Mouse (Mus musculus) left cerebral cortex, postnatal 25 days (tissue): ENCODE results near the gene Dexi. TPM values are rescaled to one million over a fixed set of nuclear protein-coding genes. Genes with fewer than 3 reads are reported as not detected.

Experiments
- DNase-seq, 2 experiments: peaks; one replicate each; pipeline ENCODE4 v3.0.0; 2022; ENCODE audit warnings: low spot score in 2 of 2, mixed read lengths in 1 of 2
- intact Hi-C: fragments of 180-260 bp; cut with DNase I; formaldehyde crosslinking; loops from one replicate; pipeline ENCODE4 v1.15.1; 2025
- total RNA-seq, 2 experiments: library from RNA; stranded (reverse); gene quantifications; 2 replicates each; pipeline ENCODE4 v1.2.3; 2021

The Dexi gene
- total RNA-seq, 2 experiments from 2014 or later: 59.5 to 64.8 TPM

DNA sequence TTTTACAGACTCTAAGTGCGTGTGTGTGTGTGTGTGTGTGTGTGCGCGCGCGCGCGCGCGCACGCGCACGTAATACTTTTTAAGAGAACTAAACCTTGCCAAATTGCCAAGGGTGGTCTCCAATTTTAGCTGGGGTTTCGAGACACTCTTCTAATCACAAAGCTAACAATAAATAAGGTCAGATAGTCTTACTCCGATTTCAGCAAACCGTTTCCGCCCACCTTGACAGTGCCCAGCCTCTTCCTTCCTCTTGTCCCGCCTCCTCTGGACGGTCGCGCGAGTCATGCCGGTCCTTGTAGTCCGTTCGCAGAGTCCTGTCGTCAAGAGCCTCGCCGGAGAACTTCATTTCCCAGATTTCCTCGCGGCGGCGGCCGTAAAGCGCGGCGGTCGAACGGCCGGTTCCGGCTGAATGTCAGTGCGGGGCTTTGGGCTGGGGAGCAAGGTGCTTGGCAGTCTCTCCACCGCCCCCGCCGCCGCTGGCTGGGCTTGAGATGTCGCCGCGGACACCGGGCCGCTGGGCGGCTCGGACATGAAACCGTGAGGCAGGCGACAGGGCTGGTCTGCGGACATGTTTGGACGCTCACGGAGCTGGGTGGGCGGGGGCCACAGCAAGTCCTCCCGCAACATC lies 2.3 kb upstream of the Dexi start, which contains the start of gene Clec16a:
Gene Clec16a, plus strand, starts transcription at position 345 of the 628 bp plus-strand sequence.
- DNase-seq: peak; percentile 96 to 98
- intact Hi-C loops: no loop called here

DNA sequence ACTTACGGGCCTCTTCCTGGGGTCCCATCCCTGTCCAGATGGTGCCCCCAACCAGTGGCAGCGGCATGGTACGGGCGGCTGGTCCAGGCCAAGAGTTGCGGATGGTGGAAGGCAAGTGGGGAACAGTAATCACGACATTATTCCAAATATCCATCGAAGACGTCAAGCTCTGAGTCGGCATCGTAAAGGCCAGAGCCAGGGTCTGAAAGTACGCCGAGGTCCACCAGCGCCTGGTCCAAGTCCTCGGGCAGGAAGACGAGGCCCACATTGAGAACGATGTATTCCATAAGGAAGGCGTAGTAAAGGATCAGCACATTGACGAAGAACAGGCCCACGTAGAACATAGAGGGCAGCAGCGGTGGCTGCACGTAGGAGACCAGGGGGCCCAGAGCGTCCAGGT lies 588 bp downstream of the Dexi start:
- DNase-seq: no peak
- intact Hi-C loops: no loop called here

DNA sequence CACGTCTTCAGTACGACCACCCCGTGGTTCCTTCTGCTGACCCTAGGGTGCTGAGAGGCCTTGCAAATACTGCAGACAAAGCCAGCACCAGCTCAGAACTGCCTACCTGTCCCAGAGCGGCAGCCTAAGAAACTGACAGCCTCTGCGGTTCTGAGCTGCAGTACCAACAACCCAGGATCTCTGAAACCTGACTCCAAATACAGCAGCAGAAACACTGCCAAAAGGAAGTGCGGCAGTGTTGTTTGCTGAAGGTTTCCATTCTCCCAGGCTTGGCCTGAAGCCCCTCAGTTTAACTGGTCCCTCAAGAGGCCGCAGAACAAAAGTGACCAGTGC lies 1.3 kb downstream of the Dexi start:
- intact Hi-C loops: no loop called here
- DNase-seq: peak in 1 of 2 experiments; percentile 47

DNA sequence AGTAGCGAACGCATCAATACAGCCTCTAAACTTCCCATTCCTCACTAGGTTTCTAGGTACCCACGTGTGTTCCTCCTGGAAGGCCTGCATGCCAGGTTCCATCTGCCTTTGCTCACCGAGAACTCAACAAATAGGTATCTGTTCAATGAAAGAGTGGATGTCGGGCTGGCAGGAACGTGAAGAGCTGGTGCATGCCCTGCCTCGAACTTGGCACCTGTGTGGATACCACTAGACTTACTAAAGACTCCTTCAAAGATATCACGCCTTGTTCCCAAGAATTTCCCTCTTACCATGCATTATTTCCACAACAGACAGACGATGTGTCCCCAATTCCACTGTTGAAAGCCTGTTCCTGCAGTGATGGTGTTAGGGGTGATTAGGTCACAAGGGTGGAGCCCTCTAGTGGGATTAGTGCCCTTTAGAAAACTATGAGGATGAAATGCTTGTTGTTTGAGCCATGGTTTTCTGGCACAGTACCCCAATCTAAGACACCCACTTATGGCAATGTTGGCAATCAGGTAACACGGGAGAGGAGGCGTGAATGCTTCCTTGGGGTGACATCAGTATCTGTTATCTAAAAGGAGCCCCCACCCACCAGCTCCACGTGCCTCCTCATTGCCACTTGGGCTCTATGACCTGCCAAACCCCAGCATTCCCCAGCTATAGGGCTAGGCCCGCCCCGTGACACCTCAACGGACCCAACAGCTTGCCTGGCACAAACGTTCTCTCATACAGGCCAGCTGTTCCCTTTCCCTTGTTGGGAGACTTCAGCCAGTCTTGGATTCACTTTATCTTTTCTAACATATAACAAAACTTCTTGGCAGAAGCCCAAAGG lies 1.9 kb downstream of the Dexi start:
- intact Hi-C loops: no loop called here
- DNase-seq: no peak

DNA sequence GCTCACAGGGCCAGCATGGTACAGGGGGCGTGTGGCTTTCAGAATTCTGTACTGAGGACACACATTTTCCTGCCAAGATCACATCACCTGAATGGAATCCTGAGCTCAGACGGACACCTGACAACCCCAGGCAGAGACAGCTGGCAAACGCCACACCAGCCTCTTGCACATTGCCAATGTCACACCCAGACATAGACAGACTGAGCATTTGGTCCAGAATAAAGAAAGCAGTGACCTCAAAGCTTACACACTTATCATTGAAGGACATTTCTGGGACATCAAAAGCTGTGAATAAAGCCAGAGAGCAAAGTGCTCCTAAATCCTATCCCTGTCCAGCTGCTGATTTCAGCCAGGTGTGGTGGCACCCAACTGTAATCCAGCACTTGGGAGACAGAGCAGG lies 5.9 kb downstream of the Dexi start:
- intact Hi-C loops: no loop called here
- DNase-seq: no peak

DNA sequence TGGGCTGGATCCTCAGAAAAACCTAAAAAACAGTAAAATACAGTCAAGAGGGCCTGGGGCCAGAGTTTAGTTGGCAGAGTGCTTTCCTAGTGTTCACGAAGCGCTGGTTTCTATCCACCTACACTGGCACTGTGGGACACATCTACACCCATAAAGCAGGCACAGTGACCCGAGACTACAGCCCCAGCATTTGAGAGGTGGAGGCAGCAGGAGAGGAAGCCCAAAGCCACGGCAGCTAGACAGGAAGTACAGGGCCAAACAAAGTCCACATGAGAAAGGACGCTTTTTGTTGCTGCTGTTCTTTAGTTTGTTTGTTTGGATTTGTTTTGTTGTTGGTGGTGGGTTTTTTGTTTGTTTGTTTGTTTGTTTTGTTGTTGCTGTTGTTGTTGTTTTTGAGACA lies 6.5 kb downstream of the Dexi start:
- DNase-seq: no peak
- intact Hi-C loops: no loop called here

DNA sequence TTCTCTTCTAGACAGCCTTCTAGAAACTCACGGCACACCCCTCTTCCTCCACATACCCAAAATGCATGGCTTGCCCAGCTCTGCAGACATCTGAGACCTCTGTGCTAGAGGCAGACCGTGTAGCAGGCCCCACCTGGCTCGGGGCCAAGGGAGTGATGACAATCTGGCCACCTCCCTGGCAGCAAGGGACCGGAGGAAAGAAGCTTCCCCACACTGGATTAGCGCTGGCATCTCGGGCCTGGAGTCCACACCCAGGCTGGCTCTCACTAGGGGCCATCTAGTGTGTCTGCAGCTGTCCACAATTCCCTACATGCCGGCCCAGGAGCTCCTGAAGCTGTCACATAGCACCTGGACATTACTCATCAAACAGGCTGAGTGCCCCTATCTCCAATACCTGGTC lies 8.3 kb downstream of the Dexi start:
- DNase-seq: no peak
- intact Hi-C loops: no loop called here

DNA sequence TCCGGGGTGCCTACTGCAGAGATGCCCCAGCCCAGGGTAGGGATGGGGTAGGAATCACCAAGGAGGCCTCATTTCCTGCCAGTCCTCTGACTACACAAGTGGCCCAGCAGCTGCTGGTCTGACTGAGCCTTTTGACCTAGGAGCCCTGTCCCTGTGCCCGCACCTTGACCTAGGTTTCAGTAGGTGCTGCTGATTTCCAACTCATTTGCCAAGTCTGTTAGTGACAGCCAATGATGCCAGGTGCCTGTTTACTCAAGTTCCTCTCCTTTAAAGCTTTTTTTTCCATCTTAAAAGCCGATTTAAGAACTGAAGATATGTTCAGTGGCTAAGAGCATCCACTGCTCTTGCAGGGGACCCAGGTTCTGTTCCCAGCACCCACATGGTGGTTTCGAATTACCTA lies 9.1 kb downstream of the Dexi start:
- intact Hi-C loops: no loop called here
- no peak for DNase-seq

DNA sequence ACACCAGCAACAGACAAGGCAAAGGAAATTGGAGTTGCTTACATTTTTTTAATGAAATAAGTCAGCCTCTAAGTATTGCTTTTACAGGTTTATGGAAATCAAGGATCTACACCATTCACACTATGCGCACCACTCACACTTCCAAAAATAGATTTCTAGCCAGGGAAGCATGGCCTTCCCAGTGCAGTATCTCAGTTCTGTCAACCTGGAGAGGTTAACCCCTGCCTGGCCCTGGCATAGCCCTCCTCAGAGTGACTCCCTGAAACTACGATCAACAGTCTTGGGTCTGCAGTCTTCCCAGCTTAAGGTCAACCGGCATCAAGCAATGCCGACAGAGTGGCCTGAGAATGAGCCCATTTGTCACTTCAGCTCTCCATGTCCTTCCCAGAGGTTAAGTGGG lies 12.7 kb downstream of the Dexi start:
- no peak for DNase-seq
- intact Hi-C loops: no loop called here

DNA sequence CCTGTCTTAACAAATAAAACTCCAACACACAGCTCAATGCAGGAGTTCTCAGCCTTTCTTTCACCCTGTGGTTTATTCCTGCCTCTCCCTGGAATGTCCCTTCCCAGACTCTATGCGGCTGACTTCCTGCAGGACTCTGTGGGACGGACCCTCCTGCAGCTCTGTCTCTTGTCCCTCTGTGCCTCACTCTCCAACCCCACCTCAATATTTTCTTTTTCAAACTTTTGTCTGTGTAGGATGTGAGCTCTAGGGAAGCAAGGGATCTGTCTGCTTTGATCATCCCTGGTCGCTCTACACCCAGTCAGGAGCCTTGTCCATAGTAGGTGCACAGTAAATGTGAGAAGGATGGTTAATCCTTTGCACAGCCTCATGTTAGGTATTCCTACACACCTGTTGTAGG lies 14.5 kb downstream of the Dexi start:
- DNase-seq: no peak
- intact Hi-C loops: no loop called here

DNA sequence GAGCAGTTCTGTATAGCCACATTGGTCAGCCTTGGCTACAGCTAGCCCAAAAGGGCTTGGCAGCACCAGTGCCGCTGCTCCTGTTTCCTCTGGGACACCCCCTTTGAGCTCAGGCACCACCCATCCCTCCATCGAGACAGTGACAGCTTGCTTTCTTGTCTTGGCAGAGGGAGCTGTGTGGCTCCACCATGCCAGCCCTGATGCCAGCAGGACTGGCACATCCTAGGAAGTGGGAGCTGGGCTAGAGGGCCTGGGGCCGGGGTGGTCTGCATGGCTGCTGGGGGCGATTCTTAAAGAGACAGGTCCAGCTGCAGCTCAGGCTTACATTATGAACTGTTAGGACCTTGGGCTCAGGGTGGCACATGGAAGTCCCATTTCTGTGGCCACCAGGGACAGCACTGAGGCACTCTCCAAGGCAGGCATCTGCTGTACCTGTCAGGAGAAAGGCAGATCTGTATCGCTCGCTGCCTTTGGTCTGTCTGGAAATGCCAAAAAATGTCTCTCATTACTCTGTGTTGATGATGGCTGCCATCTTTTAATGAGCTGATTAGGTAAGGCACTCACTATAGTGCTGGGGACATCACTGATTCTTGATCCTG lies 15.7 kb downstream of the Dexi start:
- intact Hi-C loops: no loop called here
- DNase-seq: no peak

DNA sequence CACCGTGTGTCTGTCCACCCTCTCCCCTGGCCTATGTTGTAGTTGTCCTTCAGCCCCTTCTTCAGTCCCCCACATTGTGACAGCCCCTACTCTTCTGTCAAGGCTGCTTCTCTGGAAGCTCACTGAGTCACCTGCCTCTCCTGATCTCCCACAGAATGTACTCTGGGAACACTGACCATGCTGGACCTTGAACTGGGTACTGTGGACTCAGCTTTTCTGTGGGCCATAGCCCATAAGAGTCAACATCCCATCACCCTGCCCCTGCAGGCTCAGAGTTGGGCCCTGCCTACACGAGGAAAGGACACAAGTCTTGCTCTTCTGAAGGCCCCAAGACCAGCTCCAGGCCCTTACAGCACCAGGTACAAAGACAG lies 17.3 kb downstream of the Dexi start:
- intact Hi-C loops: no loop called here
- DNase-seq: no peak

DNA sequence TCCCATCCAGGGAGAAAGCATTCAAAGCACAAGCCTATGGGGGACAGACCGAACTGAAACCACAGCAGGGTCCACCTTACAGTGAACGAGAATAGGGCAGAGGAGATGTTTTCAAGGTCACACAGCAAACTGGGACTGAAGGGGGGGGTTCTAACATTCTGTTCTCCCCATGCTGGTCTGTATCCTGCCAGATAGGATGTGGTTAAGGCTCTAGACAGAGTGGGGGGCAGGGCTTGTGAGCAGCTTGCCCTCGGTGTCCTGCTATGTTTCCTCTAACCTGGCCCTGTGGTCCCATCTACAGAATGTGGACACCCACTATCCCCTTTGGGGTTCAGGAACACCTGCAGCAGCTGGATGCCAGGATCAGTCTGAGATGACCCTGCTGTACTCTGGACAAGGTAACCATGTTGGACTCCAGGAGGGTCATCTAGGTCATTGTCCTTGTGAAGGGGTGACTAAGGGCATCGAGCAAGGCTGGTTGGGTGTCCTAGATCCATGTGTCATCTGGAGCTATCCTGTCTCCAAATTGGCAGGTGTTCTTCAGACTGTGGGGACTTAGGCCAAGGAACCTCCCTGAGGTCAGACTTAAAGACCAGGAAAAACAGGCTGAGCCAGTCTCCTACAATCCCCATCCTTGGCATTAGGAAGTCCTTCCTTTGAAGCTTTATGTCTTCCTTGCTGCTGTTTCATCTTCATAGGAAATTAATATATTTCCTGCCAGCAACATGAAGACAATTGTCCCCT lies 17.8 kb downstream of the Dexi start:
- intact Hi-C loops: loop anchor here (5.0 kb wide), 1 partner anchor 438 kb away; no protein-coding TSS in a partner anchor
- no peak for DNase-seq

DNA sequence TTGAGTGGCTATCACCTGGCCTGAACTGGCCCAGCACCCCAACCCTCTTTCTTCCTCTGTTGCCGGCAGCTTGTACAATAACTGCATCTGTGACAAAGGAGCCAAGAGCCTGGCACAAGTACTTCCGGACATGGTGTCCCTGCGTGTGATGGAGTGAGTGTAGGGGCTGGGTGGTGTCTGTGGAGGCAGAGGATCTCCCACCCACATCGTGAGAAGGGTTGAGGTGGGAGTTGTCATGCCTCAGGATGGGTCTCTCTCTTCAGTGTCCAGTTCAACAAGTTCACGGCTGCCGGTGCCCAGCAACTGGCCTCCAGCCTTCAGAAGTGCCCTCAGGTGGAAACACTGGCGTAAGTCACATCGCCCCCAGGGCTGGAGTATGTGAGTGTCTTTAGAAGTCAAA lies 19.2 kb downstream of the Dexi start:
- no peak for DNase-seq
- intact Hi-C loops: loop anchor here (5.0 kb wide), 1 partner anchor 436 kb away; no protein-coding TSS in a partner anchor

DNA sequence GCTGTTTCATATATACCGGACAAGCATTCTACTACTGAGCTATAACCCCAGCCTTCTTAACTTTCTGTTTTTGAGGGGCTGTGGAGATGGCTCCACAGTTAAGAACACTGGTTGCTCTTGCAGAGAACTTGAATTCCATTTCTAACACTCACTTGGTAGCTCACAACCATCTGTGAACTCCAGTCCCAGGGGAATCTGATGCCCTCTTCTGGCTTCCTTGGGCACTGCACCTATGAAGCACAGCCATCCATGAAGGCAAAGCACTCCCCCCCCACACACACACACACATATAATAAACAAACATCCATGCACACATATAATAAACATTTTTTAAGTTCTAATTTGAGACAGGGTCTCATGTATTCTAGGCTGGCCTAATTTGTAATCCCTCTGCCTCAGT lies 20.0 kb downstream of the Dexi start:
- peak; percentile 58 to 75 for DNase-seq
- intact Hi-C loops: loop anchor here (5.0 kb wide), 1 partner anchor 436 kb away; no protein-coding TSS in a partner anchor

DNA sequence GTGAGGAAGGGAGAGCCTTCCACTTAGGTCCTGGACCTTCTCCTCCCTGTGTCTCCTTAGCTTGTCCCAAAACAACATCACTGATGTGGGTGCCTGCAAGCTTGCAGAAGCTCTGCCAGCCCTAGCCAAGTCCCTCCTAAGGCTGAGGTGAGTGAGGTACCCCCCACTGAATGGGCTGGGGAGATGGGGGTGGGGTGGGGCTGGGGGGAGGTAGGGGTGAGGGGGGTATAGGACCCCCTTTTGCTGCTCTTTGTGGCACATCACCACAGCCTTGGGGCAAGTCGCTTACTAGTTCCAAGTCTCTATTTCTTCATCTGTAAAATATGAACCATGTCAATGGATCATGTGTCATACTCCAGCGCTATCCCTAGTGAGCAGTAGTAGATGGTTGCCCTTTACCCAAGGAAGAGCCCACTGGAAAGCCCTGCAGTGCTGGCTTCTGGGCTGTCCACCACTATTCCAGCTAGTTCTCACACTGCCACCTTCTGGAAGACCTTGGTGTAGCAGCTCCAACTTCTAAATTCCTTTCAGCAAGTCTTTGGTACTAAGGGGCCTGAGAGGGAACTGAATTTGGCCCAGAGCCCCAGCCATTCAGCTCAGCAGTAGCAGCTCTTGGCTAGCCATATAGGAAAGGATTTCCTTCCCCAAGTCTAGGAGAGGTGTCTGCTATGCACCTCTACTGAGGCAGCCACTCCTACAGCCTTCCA lies 21.8 kb downstream of the Dexi start:
- intact Hi-C loops: loop anchor here (1.0 to 5.0 kb wide), 3 partner anchors 105 to 434 kb away; no protein-coding TSS in a partner anchor
- DNase-seq: peak; percentile 81 to 86

DNA sequence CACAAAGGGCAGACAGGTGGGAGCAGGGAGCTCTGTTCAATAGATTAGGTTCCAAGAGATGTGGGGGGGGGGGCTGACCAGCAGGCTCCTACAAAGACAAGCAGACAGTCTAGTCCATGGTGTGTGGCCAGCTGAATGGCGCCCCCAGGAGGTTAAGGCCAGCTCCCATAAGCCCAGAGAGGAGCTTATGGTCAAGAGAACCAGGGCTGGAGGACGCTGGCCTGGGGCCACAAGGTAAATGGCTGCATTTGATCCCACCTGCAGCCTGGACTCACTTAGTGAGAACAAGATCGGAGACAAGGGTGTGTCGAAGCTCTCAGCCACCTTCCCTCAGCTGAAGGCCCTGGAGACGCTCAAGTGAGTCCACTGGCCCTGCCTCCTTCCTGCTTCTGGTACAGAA lies 24.8 kb downstream of the Dexi start:
- no peak for DNase-seq
- intact Hi-C loops: loop anchor here (5.0 kb wide), 1 partner anchor 91 kb away; no protein-coding TSS in a partner anchor

DNA sequence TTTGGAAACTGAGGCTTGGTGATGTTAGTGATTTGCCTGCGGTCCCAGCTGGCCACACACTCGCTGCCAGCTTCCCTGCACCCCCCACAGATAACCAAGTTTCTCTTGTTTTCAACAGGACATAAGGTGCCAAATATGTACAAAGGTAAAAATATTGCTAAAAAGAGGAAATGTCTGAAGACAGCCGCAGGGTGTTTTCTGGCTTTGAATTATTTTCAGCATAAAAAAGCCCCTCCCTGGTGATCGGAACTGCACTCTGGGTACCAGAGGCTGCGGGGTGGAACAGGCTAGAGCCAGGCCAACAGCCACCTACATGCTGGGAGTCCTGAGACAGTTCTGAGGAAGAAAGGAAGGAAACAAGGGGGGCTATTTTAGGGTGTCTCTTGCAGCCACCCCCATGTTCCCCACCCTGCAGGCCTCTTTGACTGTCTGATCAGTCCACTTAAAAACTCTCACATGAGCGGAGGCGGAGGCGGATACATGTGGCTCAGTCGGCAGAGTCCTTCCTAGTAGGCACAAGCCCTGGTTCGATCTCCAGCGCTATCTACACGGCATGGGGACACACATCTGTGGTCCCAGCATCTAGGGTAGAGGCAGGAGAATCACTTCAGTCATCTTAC lies 26.8 kb downstream of the Dexi start:
- intact Hi-C loops: loop anchor here (5.0 kb wide), 1 partner anchor 89 kb away; no protein-coding TSS in a partner anchor

DNA sequence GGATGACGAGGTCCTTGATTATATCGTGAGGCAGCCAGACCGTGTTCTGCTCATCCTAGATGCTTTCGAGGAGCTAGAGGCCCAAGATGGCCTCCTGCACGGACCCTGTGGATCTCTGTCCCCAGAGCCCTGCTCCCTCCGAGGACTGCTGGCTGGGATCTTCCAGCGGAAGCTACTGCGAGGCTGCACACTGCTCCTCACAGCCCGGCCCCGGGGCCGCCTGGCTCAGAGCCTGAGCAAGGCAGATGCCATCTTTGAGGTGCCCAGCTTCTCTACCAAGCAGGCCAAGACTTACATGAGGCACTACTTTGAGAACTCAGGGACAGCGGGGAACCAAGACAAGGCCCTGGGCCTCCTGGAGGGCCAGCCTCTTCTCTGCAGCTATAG lies 31.7 kb downstream of the Dexi start:
- intact Hi-C loops: no loop called here
- DNase-seq: no peak

More for the DNA sequence above, 26.8 kb downstream of the Dexi start:
- DNase-seq: no peak
